Mouse (Mus musculus) ES-Bruce4 (cell line): Measurements from ENCODE around the gene Ttc21a.
A peak's percentile ranks its signal among the peaks of the same experiment; 100 is the strongest.

Experiments used
- CTCF ChIP-seq: IDR thresholded peaks from one replicate; pipeline ENCODE4 v1.8.1; 2011; ENCODE audit warnings: low read depth, low read length
- POLR2A ChIP-seq: IDR thresholded peaks from one replicate; pipeline ENCODE4 v1.8.1; 2011; ENCODE audit warnings: low read length; ENCODE audit not compliant: insufficient read depth

DNA sequence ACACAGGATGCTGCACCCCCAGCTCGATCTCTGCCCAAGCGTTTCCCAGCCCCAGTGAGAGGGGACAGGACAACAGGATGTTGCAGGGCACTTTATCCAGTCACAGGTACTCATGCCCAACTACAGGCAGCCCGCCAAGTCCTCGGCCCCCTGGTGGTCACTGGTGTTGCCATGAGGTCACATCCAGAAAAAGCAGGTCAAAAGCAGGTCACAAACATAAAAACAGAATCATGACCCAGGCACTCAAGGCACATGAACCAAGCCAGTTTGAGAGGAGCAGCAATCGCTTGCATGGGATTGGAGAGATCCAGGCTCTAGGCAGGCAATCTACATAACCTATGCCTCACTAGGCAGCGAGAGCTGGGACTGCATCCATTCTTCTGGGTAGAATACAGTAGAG, 32.8 kb downstream of the Ttc21a start:
- TF ChIP-seq CTCF, result peak; percentile 46
- no peak for TF ChIP-seq POLR2A
